17 mouse cellular contexts compared by ENCODE assay signal in genomic region chr1:192896076-192896475, GRCm38 (mm10). TPM values are rescaled to one million over a fixed set of nuclear protein-coding genes. Genes with fewer than 3 reads are reported as not detected.
DNase-seq lines count a peak whose midpoint lies in the region; ATAC-seq lines count a peak whose summit lies in the region.
"Had no signal": no experiment of that assay in that cellular context is flagged by ENCODE, and none has a peak within 500 bp of the region (broad histone marks: within the 10 kb centered on the region; RNA-seq: fewer than 3 reads in every experiment).

No protein-coding gene starts in this region.

- H3K27me3 ChIP-seq in megakaryocyte, embryonic 14.5 days (replicated peaks), result peaks cover 2% of the 10 kb centered on the region
- H3K27me3 ChIP-seq in midbrain, embryonic 13.5 days, result no peaks in the 10 kb centered on the region
- H3K27me3 ChIP-seq: embryonic facial prominence, embryonic 13.5 days; forebrain, embryonic 12.5 days; heart, embryonic 13.5 days; hindbrain, embryonic 15.5 days had no signal

- no peaks in the 10 kb centered on the region for H3K4me1 ChIP-seq in megakaryocyte, embryonic 14.5 days
- no peaks in the 10 kb centered on the region for H3K4me1 ChIP-seq in midbrain, embryonic 13.5 days (replicated peaks)
- H3K4me1 ChIP-seq: forebrain, embryonic 12.5 days; hindbrain, embryonic 15.5 days had no signal

- peak; percentile 19 for DNase-seq in 3134 (ENCODE audit: extremely low read depth, insufficient read length, low spot score)
- peak; percentile 79 to 88 for DNase-seq in adrenal gland, adult (ENCODE audit: inconsistent age in 2 of 2, low spot score in 1 of 2)
- DNase-seq in adrenal gland, postnatal 14 days, result peak; percentile 68
- no peak for DNase-seq in cerebellum, adult 8-10 months
- DNase-seq: cerebellum, adult 2 months; cerebellum, postnatal 25 days; forebrain, postnatal 0 days; gastrocnemius, postnatal 14 days; heart, postnatal 36 days had no signal

- H3K27ac ChIP-seq in midbrain, embryonic 13.5 days, result no peak overlapping the region
- H3K27ac ChIP-seq: embryonic facial prominence, embryonic 13.5 days; forebrain, embryonic 12.5 days; heart, embryonic 13.5 days; hindbrain, embryonic 15.5 days had no signal

- 93% methylated on average over 3 of the region's 3 CpGs for WGBS in midbrain, embryonic 13.5 days

- no peak overlapping the region for H3K4me2 ChIP-seq in midbrain, embryonic 13.5 days (replicated peaks)
- H3K4me2 ChIP-seq: embryonic facial prominence, embryonic 13.5 days; forebrain, embryonic 12.5 days; heart, embryonic 13.5 days; hindbrain, embryonic 15.5 days had no signal

- no peaks in the 10 kb centered on the region for H3K36me3 ChIP-seq in megakaryocyte, embryonic 14.5 days (replicated peaks; ENCODE audit: low read length)
- peaks cover 13% of the 10 kb centered on the region; the same call in 1 of the 2 replicates for H3K36me3 ChIP-seq in midbrain, embryonic 13.5 days
- H3K36me3 ChIP-seq: embryonic facial prominence, embryonic 13.5 days; heart, embryonic 13.5 days had no signal

- H3K9ac ChIP-seq in midbrain, embryonic 13.5 days (replicated peaks), result no peak overlapping the region
- H3K9ac ChIP-seq: embryonic facial prominence, embryonic 13.5 days; forebrain, embryonic 12.5 days; forebrain, postnatal 0 days; heart, embryonic 13.5 days; hindbrain, embryonic 15.5 days had no signal

- no peak for ATAC-seq in megakaryocyte, adult 5-6 weeks (ENCODE audit: poor library complexity, severe bottlenecking)
- ATAC-seq in midbrain, embryonic 13.5 days, result no peak
- ATAC-seq: forebrain, postnatal 0 days; intestine, embryonic 16.5 days had no signal

- H3K9me3 ChIP-seq in megakaryocyte, embryonic 14.5 days, result no peaks in the 10 kb centered on the region
- no peaks in the 10 kb centered on the region for H3K9me3 ChIP-seq in midbrain, embryonic 13.5 days
- H3K9me3 ChIP-seq: embryonic facial prominence, embryonic 13.5 days; forebrain, embryonic 12.5 days; heart, embryonic 13.5 days; hindbrain, embryonic 15.5 days had no signal

- H3K4me3 ChIP-seq in megakaryocyte, embryonic 14.5 days (replicated peaks), result peak overlapping the region; percentile 38
- H3K4me3 ChIP-seq in midbrain, embryonic 13.5 days (replicated peaks), result no peak overlapping the region
- H3K4me3 ChIP-seq: embryonic facial prominence, embryonic 13.5 days; forebrain, embryonic 12.5 days; heart, embryonic 13.5 days; hindbrain, embryonic 15.5 days had no signal

RNA-seq across cellular contexts. Expression of gene Sertad4, which starts 40.5 kb away (rescaled TPM):
- polyA plus RNA-seq in megakaryocyte, embryonic 14.5 days (2012; ENCODE audit: insufficient read depth, low replicate concordance), result not detected in 2 replicates
- not detected in 2 replicates for total RNA-seq in megakaryocyte, adult 5-6 weeks (2015)
- total RNA-seq in megakaryocyte, adult 5-6 weeks (2017), result not detected in 2 replicates
- total RNA-seq in adrenal gland, postnatal 14 days (2021), result 5.9 and 6.6 TPM in 2 replicates
- polyA plus RNA-seq in midbrain, embryonic 13.5 days (2015; fragmentation: Nextera tagmentation; extraction: Ambion mirVana), result 33.2 and 38.7 TPM in 2 replicates
